10 mouse cellular contexts compared by ENCODE assay signal in genomic region chrX:50924629-50925364, GRCm38 (mm10). TPM values are rescaled to one million over a fixed set of nuclear protein-coding genes. Genes with fewer than 3 reads are reported as not detected.
A peak's percentile ranks its signal among the peaks of the same experiment; 100 is the strongest.
DNase-seq lines count a peak whose midpoint lies in the region; ATAC-seq and TF ChIP-seq lines count a peak whose summit lies in the region.
"Had no signal": no experiment of that assay in that cellular context is flagged by ENCODE, and none has a peak within 500 bp of the region (broad histone marks: within the 10 kb centered on the region; RNA-seq: fewer than 3 reads in every experiment).

No protein-coding gene starts in this region.

- peak; percentile 39 for TF ChIP-seq CTCF in left cerebral cortex, adult 2 months (IDR thresholded peaks at IDR 0.05)
- TF ChIP-seq CTCF in liver, embryonic 14.5 days (IDR thresholded peaks at IDR 0.05; ENCODE audit: low read depth) = peak; percentile 48

- no peaks in the 10 kb centered on the region for H3K36me3 ChIP-seq in heart, embryonic 14.5 days (ENCODE audit: control insufficient read depth, insufficient read depth, low read length)
- no peaks in the 10 kb centered on the region for H3K36me3 ChIP-seq in liver, embryonic 14.5 days (replicated peaks; ENCODE audit: control insufficient read depth, insufficient read depth, low read depth)
- H3K36me3 ChIP-seq: embryonic facial prominence, embryonic 13.5 days; limb, embryonic 13.5 days had no signal

- DNase-seq in left cerebral cortex, adult 2 months (ENCODE audit: extremely low spot score in 1 of 2, low spot score in 2 of 2) = no peak
- DNase-seq in left cerebral cortex, adult 8-10 months (ENCODE audit: low spot score in 2 of 2) = no peak
- peak; percentile 33 for DNase-seq in brain, adult 2 months (ENCODE audit: low read depth, low spot score)
- DNase-seq in liver, embryonic 14.5 days (ENCODE audit: low read depth in 3 of 3, low spot score in 3 of 3) = peak in 1 of 3 experiments; percentile 3
- peak; percentile 16 for DNase-seq in thymus, postnatal 4 days
- DNase-seq in spleen, postnatal 4 days (ENCODE audit: low spot score in 2 of 2) = no peak

- no peak for TF ChIP-seq EP300 in liver, embryonic 14.5 days (IDR thresholded peaks at IDR 0.05; ENCODE audit: low read depth)

- intact Hi-C loops in left cerebral cortex, adult 2 months (cut with DNase I) = loop anchor here (10.0 kb wide), 1 partner anchor 250 kb away; no protein-coding TSS in a partner anchor

- H3K4me2 ChIP-seq in heart, embryonic 14.5 days (ENCODE audit: low read length) = peak overlapping the region; percentile 37
- H3K4me2 ChIP-seq in liver, embryonic 14.5 days (ENCODE audit: low read depth) = peak overlapping the region; percentile 38
- H3K4me2 ChIP-seq: embryonic facial prominence, embryonic 13.5 days; limb, embryonic 13.5 days had no signal

- H3K27me3 ChIP-seq in heart, embryonic 14.5 days (ENCODE audit: control insufficient read depth, insufficient read depth, low read length) = no peaks in the 10 kb centered on the region
- H3K27me3 ChIP-seq in liver, embryonic 14.5 days (ENCODE audit: control insufficient read depth, insufficient read depth, low read length) = no peaks in the 10 kb centered on the region
- H3K27me3 ChIP-seq: limb, embryonic 13.5 days had no signal

- no peaks in the 10 kb centered on the region for H3K9me3 ChIP-seq in heart, embryonic 14.5 days (ENCODE audit: control insufficient read depth, low read length)
- H3K9me3 ChIP-seq in liver, embryonic 14.5 days (ENCODE audit: control insufficient read depth, low read length) = no peaks in the 10 kb centered on the region
- H3K9me3 ChIP-seq: embryonic facial prominence, embryonic 13.5 days; limb, embryonic 13.5 days had no signal

- H3K4me1 ChIP-seq in heart, embryonic 14.5 days (ENCODE audit: control insufficient read depth in 2 of 2, insufficient read depth in 2 of 2, low read length in 2 of 2) = peaks cover 0 to 2% of the 10 kb centered on the region in 2 experiments; a peak in 1 of 4 replicates
- peaks cover 0 to 10% of the 10 kb centered on the region in 2 experiments; a peak in 2 of 4 replicates for H3K4me1 ChIP-seq in liver, embryonic 14.5 days (replicated peaks; ENCODE audit: control insufficient read depth in 2 of 2, insufficient read depth in 2 of 2, low read length in 1 of 2)
- H3K4me1 ChIP-seq: embryonic facial prominence, embryonic 13.5 days had no signal

- no peak for ATAC-seq in heart, embryonic 14.5 days (ENCODE audit: insufficient number of reproducible peaks, insufficient read depth, low FRiP score, low read depth)
- ATAC-seq in liver, embryonic 14.5 days (ENCODE audit: insufficient read depth) = 0 out of 2 replicates have a peak, but pooled peaks have one; percentile 18

- H3K4me3 ChIP-seq in left cerebral cortex, adult 2 months = no peak overlapping the region
- H3K4me3 ChIP-seq in heart, embryonic 14.5 days (ENCODE audit: control insufficient read depth in 1 of 2, insufficient read depth in 1 of 2, low read depth in 1 of 2, low read length in 2 of 2) = no peak overlapping the region
- peak overlapping the region in 1 of 2 experiments; percentile 13; a peak in 1 of 4 replicates for H3K4me3 ChIP-seq in liver, embryonic 14.5 days (ENCODE audit: insufficient read depth in 1 of 2, low read depth in 2 of 2, low read length in 2 of 2)
- H3K4me3 ChIP-seq: embryonic facial prominence, embryonic 13.5 days; limb, embryonic 13.5 days had no signal

- H3K27ac ChIP-seq in left cerebral cortex, adult 2 months = no peak overlapping the region
- H3K27ac ChIP-seq in heart, embryonic 14.5 days (replicated peaks in 1 of 2; ENCODE audit: control insufficient read depth in 1 of 2, insufficient read depth in 1 of 2, low read depth in 2 of 2, low read length in 2 of 2) = no peak overlapping the region
- no peak overlapping the region for H3K27ac ChIP-seq in liver, embryonic 14.5 days
- H3K27ac ChIP-seq: embryonic facial prominence, embryonic 13.5 days; limb, embryonic 13.5 days had no signal

- H3K9ac ChIP-seq in heart, embryonic 14.5 days (ENCODE audit: low read length) = no peak overlapping the region
- H3K9ac ChIP-seq in liver, embryonic 14.5 days (replicated peaks) = no peak overlapping the region
- H3K9ac ChIP-seq: embryonic facial prominence, embryonic 13.5 days; limb, embryonic 13.5 days had no signal

- 25% methylated on average over 18 of the region's 18 CpGs for WGBS in heart, embryonic 14.5 days
- 25% methylated on average over 18 of the region's 18 CpGs for WGBS in liver, embryonic 14.5 days (ENCODE audit: insufficient replicate concordance)

RNA-seq across cellular contexts. Expression of gene Frmd7, which starts 17.7 kb away (rescaled TPM):
- 1 to 10 TPM in 1 of 2 experiments, under 1 TPM in 1; 0.27 to 1.3 TPM for total RNA-seq in left cerebral cortex, adult 2 months (2021)
- 1 to 10 TPM in 2 of 4 experiments, under 1 TPM in 2; 0.87 to 2.0 (median 1.0) TPM for total RNA-seq in left cerebral cortex, adult 8-10 months (2022)
- polyA plus RNA-seq in heart, embryonic 14.5 days (2014; fragmentation: Nextera tagmentation; extraction: Ambion mirVana) = 0.38 TPM in 1 of 2 replicates, not detected in the other
- 0.05 and 0.06 TPM in 2 replicates for polyA plus RNA-seq in liver, embryonic 14.5 days (2012; rRNA removed)
- polyA plus RNA-seq in liver, embryonic 14.5 days (2014; fragmentation: Nextera tagmentation; extraction: Ambion mirVana) = not detected in 2 replicates
- polyA plus RNA-seq: embryonic facial prominence, embryonic 13.5 days; spleen, adult 2 months had no signal

Comparison
In these comparisons a context has a peak if more than half of its experiments do, and no peak if none do; other contexts are left out.
1. DNase-seq: peak in brain, adult 2 months (single experiment) and thymus, postnatal 4 days (single experiment); none in left cerebral cortex, adult 2 months (0 of 2), left cerebral cortex, adult 8-10 months (0 of 2) and spleen, postnatal 4 days (0 of 2).